Mouse (Mus musculus) kidney, postnatal 14 days (tissue): ENCODE data around the gene Zfp69.
A peak's percentile ranks its signal among the peaks of the same experiment; 100 is the strongest.

Experiments
- DNase-seq: peaks from one replicate; pipeline ENCODE4 v3.0.0; 2022; ENCODE audit warnings: mixed read lengths

The Zfp69 gene

GRCm38 (mm10) chr4:120951428-120951973 lies at the start of gene Zfp69:
Gene Zfp69 (minus strand): TSS chr4:120951699.
- peak; percentile 96 for DNase-seq

GRCm38 (mm10) chr4:121001042-121001441 lies 49.5 kb upstream of the Zfp69 start:
- DNase-seq: no peak

GRCm38 (mm10) chr4:120995911-120996310 lies 44.4 kb upstream of the Zfp69 start:
- peak; percentile 41 for DNase-seq

- no peak for DNase-seq
Measured at GRCm38 (mm10) chr4:120993025-120993424, 41.5 kb upstream of the Zfp69 start.

GRCm38 (mm10) chr4:120992284-120992683 lies 40.8 kb upstream of the Zfp69 start:
- DNase-seq: no peak

- DNase-seq: no peak
Measured at GRCm38 (mm10) chr4:120987319-120987718, 35.8 kb upstream of the Zfp69 start.

- peak; percentile 44 for DNase-seq
Measured at GRCm38 (mm10) chr4:120986446-120986845, 34.9 kb upstream of the Zfp69 start.

- DNase-seq: no peak
Measured at GRCm38 (mm10) chr4:120978221-120978620, 26.7 kb upstream of the Zfp69 start.

GRCm38 (mm10) chr4:120975428-120975734 lies 23.9 kb upstream of the Zfp69 start:
- no peak for DNase-seq

- DNase-seq: peak; percentile 41
Measured at GRCm38 (mm10) chr4:120974711-120975427, 23.4 kb upstream of the Zfp69 start.

GRCm38 (mm10) chr4:120971842-120972241 lies 20.3 kb upstream of the Zfp69 start:
- no peak for DNase-seq

GRCm38 (mm10) chr4:120969382-120970146 lies 18.1 kb upstream of the Zfp69 start:
- peak; percentile 40 for DNase-seq

- no peak for DNase-seq
Measured at GRCm38 (mm10) chr4:120968486-120968885, 17.0 kb upstream of the Zfp69 start.

GRCm38 (mm10) chr4:120955586-120955985 lies 4.1 kb upstream of the Zfp69 start:
- no peak for DNase-seq

- no peak for DNase-seq
Measured at GRCm38 (mm10) chr4:120953667-120954066, 2.2 kb upstream of the Zfp69 start.

- DNase-seq: no peak
Measured at GRCm38 (mm10) chr4:120953038-120953437, 1.5 kb upstream of the Zfp69 start.

GRCm38 (mm10) chr4:120952163-120952562 lies 664 bp upstream of the Zfp69 start:
- no peak for DNase-seq

- peak; percentile 4 for DNase-seq
Measured at GRCm38 (mm10) chr4:120950763-120951427, 604 bp downstream of the Zfp69 start.

- DNase-seq: peak; percentile 64
Measured at GRCm38 (mm10) chr4:120948938-120949337, 2.6 kb downstream of the Zfp69 start.

GRCm38 (mm10) chr4:120935006-120935405 lies 16.5 kb downstream of the Zfp69 start:
- DNase-seq: peak; percentile 53

- DNase-seq: no peak
Measured at GRCm38 (mm10) chr4:120930736-120931135, 20.8 kb downstream of the Zfp69 start.

GRCm38 (mm10) chr4:120928686-120929085 lies 22.8 kb downstream of the Zfp69 start:
- peak; percentile 32 for DNase-seq

GRCm38 (mm10) chr4:120925386-120925785 lies 26.1 kb downstream of the Zfp69 start:
- peak; percentile 56 for DNase-seq
